Mouse (Mus musculus) kidney, postnatal 36 days (tissue): ENCODE measurements around the gene Gm10961.
A peak's percentile ranks its signal among the peaks of the same experiment; 100 is the strongest.

Experiments used
- DNase-seq, 2 experiments: peaks; one replicate each; pipeline ENCODE4 v3.0.0; 2021 to 2022; ENCODE audit warnings: mixed read lengths in 2 of 2

Gene Gm10961

GRCm38 (mm10) chr3:107630682-107631522 is at the start of gene Gm10961:
Gene Gm10961, plus strand, starts transcription at chr3:107631322.
- peak; percentile 76 to 80 for DNase-seq

GRCm38 (mm10) chr3:107582130-107582874 is 48.8 kb upstream of the Gm10961 start:
- no peak for DNase-seq

- DNase-seq = peak in 1 of 2 experiments; percentile 24
Measured at GRCm38 (mm10) chr3:107582875-107583767, 48.0 kb upstream of the Gm10961 start.

GRCm38 (mm10) chr3:107583893-107584292 is 47.2 kb upstream of the Gm10961 start:
- DNase-seq = no peak

GRCm38 (mm10) chr3:107586504-107586903 is 44.6 kb upstream of the Gm10961 start:
- no peak for DNase-seq

- DNase-seq = no peak
Measured at GRCm38 (mm10) chr3:107591612-107592011, 39.5 kb upstream of the Gm10961 start.

- no peak for DNase-seq
Measured at GRCm38 (mm10) chr3:107593632-107594031, 37.5 kb upstream of the Gm10961 start.

GRCm38 (mm10) chr3:107594662-107595263 is 36.4 kb upstream of the Gm10961 start, which contains the start of gene Alx3:
Gene Alx3, plus strand, starts transcription at chr3:107595031.
- no peak for DNase-seq

- peak in 1 of 2 experiments; percentile 36 for DNase-seq
Measured at GRCm38 (mm10) chr3:107595264-107595937, 35.7 kb upstream of the Gm10961 start.

GRCm38 (mm10) chr3:107595938-107596461 is 35.1 kb upstream of the Gm10961 start:
- peak in 1 of 2 experiments; percentile 25 for DNase-seq

- DNase-seq = peak; percentile 14 to 43
Measured at GRCm38 (mm10) chr3:107596559-107596958, 34.6 kb upstream of the Gm10961 start.

- DNase-seq = no peak
Measured at GRCm38 (mm10) chr3:107597134-107597533, 34.0 kb upstream of the Gm10961 start.

- DNase-seq = no peak
Measured at GRCm38 (mm10) chr3:107597586-107598389, 33.3 kb upstream of the Gm10961 start.

GRCm38 (mm10) chr3:107600127-107600526 is 31.0 kb upstream of the Gm10961 start:
- DNase-seq = no peak

GRCm38 (mm10) chr3:107605304-107605703 is 25.8 kb upstream of the Gm10961 start:
- DNase-seq = peak; percentile 45 to 81

- DNase-seq = no peak
Measured at GRCm38 (mm10) chr3:107607221-107607620, 23.9 kb upstream of the Gm10961 start.

GRCm38 (mm10) chr3:107608808-107609207 is 22.3 kb upstream of the Gm10961 start:
- DNase-seq = no peak

GRCm38 (mm10) chr3:107609376-107609775 is 21.7 kb upstream of the Gm10961 start:
- peak; percentile 69 to 83 for DNase-seq

GRCm38 (mm10) chr3:107611394-107611793 is 19.7 kb upstream of the Gm10961 start:
- DNase-seq = no peak

- peak; percentile 85 to 87 for DNase-seq
Measured at GRCm38 (mm10) chr3:107612902-107613525, 18.1 kb upstream of the Gm10961 start.
